Mouse (Mus musculus) heart, embryonic 14.5 days (tissue): Measurements from ENCODE around the gene Arhgef26. TPM values are rescaled to one million over a fixed set of nuclear protein-coding genes. Genes with fewer than 3 reads are reported as not detected.

Source experiments
- ATAC-seq: fragments of 200-750 bp; cut with Nextera tagmentation; 2 replicates; pipeline ENCODE4 v1.8.0; 2017; ENCODE audit warnings: low read depth, moderate TSS enrichment; ENCODE audit not compliant: insufficient number of reproducible peaks, insufficient read depth, low FRiP score
- H3K27ac ChIP-seq, 2 experiments: fragments of 200-500 bp in 1 of 2; fragments of 300-500 bp in 1 of 2; sonication (generic) in 1 of 2; replicated peaks in 1 of 2; 2 replicates each; pipeline ENCODE4 v1.5.1; 2012 to 2014; ENCODE audit warnings: low read depth in 2 of 2, low read length in 2 of 2, control low read depth in 1 of 2, mild to moderate bottlenecking in 1 of 2, mixed read lengths in 1 of 2; ENCODE audit not compliant: control insufficient read depth in 1 of 2, insufficient read depth in 1 of 2
- H3K27me3 ChIP-seq: fragments of 300-500 bp; sonication (generic); 2 replicates; pipeline ENCODE4 v1.6.1; 2014; ENCODE audit warnings: mild to moderate bottlenecking, low read length, control low read depth; ENCODE audit not compliant: control insufficient read depth, insufficient read depth
- H3K36me3 ChIP-seq: fragments of 300-500 bp; sonication (generic); 2 replicates; pipeline ENCODE4 v1.6.1; 2014; ENCODE audit warnings: mild to moderate bottlenecking, control low read depth, low read length, mixed read lengths; ENCODE audit not compliant: control insufficient read depth, insufficient read depth
- H3K4me1 ChIP-seq, 2 experiments: fragments of 200-500 bp in 1 of 2; fragments of 300-500 bp in 1 of 2; sonication (generic) in 1 of 2; 2 replicates each; pipeline ENCODE4 v1.6.1; 2012 to 2014; ENCODE audit warnings: low read length in 2 of 2, control low read depth in 1 of 2, mixed read lengths in 1 of 2; ENCODE audit not compliant: control insufficient read depth in 2 of 2, insufficient read depth in 2 of 2
- H3K4me2 ChIP-seq: fragments of 300-500 bp; sonication (generic); 2 replicates; pipeline ENCODE4 v1.6.1; 2014; ENCODE audit warnings: mild to moderate bottlenecking, low read length
- H3K4me3 ChIP-seq, 2 experiments: fragments of 200-500 bp in 1 of 2; fragments of 300-500 bp in 1 of 2; sonication (generic) in 1 of 2; 2 replicates each; pipeline ENCODE4 v1.5.1; 2012 to 2014; ENCODE audit warnings: low read length in 2 of 2, mild to moderate bottlenecking in 2 of 2, control low read depth in 1 of 2, low read depth in 1 of 2, moderate library complexity in 1 of 2; ENCODE audit not compliant: control insufficient read depth in 1 of 2, insufficient read depth in 1 of 2
- H3K9ac ChIP-seq: fragments of 300-500 bp; sonication (generic); 2 replicates; pipeline ENCODE4 v1.6.1; 2014; ENCODE audit warnings: mild to moderate bottlenecking, low read length
- H3K9me3 ChIP-seq: fragments of 300-500 bp; sonication (generic); 2 replicates; pipeline ENCODE4 v1.6.1; 2016; ENCODE audit warnings: low read length, control low read depth; ENCODE audit not compliant: control insufficient read depth
- WGBS: fragments of 180-500 bp; shearing (Covaris S2); extraction: QIAGEN DNeasy Blood & Tissue Kit; methylation state at CpG from one replicate; pipeline ENCODE4 v1.1.7; 2014; 5-methylcytosine and 5-hydroxymethylcytosine counted together
- polyA plus RNA-seq: library from polyadenylated mRNA; unstranded; fragments of >200 nt; fragmentation: Nextera tagmentation; extraction: Ambion mirVana; gene quantifications from 2 replicates; pipeline ENCODE4 v1.2.1, GENCODE M21; 2014

The Arhgef26 gene
- polyA plus RNA-seq, 1 experiment from 2014 or later, result 4.1 TPM

DNA sequence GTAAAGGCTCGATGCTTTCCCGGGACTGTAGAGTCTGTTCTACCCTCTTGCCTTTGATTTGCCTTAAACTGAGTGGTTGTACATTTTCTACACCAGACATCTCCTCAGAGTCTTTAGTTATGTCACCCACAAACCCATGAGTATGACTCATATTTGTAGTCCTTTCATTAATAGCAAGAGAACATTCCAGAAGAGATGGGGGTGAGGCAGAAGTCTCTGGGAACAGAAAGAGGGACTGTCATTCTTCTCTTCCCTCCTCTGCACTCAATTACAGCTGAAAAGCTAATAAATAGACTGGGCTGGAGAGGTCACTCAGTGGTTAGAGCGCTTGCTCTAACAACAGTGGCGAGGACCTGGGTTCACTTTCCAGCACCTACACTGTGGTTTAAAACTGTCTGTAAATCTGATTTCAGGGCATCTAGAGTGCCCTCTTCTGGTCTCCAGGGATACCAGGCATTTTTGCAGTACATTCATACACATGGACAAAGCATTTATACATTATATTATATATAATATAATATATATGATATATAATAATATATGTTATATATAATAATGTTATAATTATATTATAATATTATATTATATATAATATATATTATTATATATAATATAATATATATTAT, 111.8 kb downstream of the Arhgef26 start:
- Histone ChIP-seq H3K27ac (no peak overlapping the region), H3K27me3 (no peaks in the 10 kb centered on the region), H3K4me1 (peaks cover 4 to 5% of the 10 kb centered on the region in 2 experiments; a peak in 3 of 4 replicates), H3K9me3 (no peaks in the 10 kb centered on the region), H3K4me3 (no peak overlapping the region), H3K9ac (no peak overlapping the region), H3K4me2 (no peak overlapping the region), H3K36me3 (0 out of 2 replicates have a peak, but pooled peaks cover 5% of the 10 kb centered on the region)
- WGBS, result 91% methylated on average over 4 of the region's 4 CpGs
- ATAC-seq, result no peak

GRCm38 (mm10) chr3:62452961-62453360, 114.8 kb downstream of the Arhgef26 start:
- no peak overlapping the region for H3K9ac ChIP-seq
- H3K36me3 ChIP-seq, result 0 out of 2 replicates have a peak, but pooled peaks cover 5% of the 10 kb centered on the region
- ATAC-seq, result no peak
- H3K27me3 ChIP-seq, result no peaks in the 10 kb centered on the region
- no peak overlapping the region for H3K4me2 ChIP-seq
- peaks cover 2 to 4% of the 10 kb centered on the region in 2 experiments; a peak in 3 of 4 replicates for H3K4me1 ChIP-seq
- no peaks in the 10 kb centered on the region for H3K9me3 ChIP-seq
- H3K27ac ChIP-seq, result no peak overlapping the region
- 44% methylated on average over 4 of the region's 4 CpGs for WGBS
- no peak overlapping the region for H3K4me3 ChIP-seq

GRCm38 (mm10) chr3:62454096-62454495, 116.0 kb downstream of the Arhgef26 start:
- peaks cover 2 to 4% of the 10 kb centered on the region in 2 experiments; a peak in 3 of 4 replicates for H3K4me1 ChIP-seq
- H3K27me3 ChIP-seq, result no peaks in the 10 kb centered on the region
- H3K4me2 ChIP-seq, result no peak overlapping the region
- H3K4me3 ChIP-seq, result no peak overlapping the region
- WGBS, result 58% methylated on average over 3 of the region's 3 CpGs
- no peaks in the 10 kb centered on the region for H3K36me3 ChIP-seq
- H3K9me3 ChIP-seq, result no peaks in the 10 kb centered on the region
- no peak overlapping the region; a peak in 1 of 4 replicates for H3K27ac ChIP-seq
- ATAC-seq, result no peak
- no peak overlapping the region for H3K9ac ChIP-seq

GRCm38 (mm10) chr3:62455854-62456253, 117.7 kb downstream of the Arhgef26 start:
- Histone ChIP-seq H3K27me3 (no peaks in the 10 kb centered on the region), H3K9ac (no peak overlapping the region), H3K4me2 (no peak overlapping the region), H3K9me3 (no peaks in the 10 kb centered on the region), H3K4me1 (peaks cover 2 to 4% of the 10 kb centered on the region in 2 experiments; a peak in 3 of 4 replicates), H3K36me3 (peaks cover 13% of the 10 kb centered on the region), H3K4me3 (no peak overlapping the region), H3K27ac (no peak overlapping the region)
- no peak for ATAC-seq
- 65% methylated on average over 1 of the region's 1 CpGs for WGBS

DNA sequence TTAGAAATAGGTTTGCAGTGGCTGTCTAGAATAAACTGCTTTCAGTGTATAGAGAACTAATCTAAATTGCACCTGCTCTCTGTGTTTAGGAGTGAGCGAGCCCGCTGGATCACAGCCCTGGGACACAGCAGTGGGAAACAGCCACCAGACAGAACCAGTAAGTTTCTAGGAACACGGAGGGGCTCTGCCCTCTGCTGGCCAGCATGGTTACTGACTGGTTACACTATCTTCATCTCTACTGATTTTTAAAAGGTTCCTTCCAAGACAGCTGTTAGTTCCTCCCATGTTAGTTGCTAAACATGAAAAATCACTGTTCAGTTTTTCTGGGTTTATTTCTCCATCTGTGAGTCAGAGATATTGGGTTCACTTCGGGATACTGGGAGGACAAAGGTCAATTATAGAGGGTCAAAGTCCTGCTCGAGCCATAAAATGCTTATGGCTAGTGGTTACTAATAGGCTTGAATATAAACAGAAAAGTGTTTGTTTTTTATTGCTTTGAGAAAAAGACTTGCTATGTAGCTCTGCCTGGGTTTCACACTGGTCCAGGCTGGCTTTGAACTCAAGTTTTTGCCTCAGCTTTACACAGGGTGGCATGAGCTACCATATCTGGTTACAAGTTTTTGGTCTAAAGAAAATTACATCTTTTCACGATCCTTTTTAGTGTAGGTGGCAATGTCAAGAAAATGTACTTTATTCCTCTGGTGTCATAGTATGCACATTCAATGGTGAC, 120.3 kb downstream of the Arhgef26 start:
- ATAC-seq, result no peak
- no peak overlapping the region for H3K9ac ChIP-seq
- H3K36me3 ChIP-seq, result peaks cover 37% of the 10 kb centered on the region
- H3K9me3 ChIP-seq, result no peaks in the 10 kb centered on the region
- H3K27me3 ChIP-seq, result no peaks in the 10 kb centered on the region
- no peak overlapping the region for H3K4me3 ChIP-seq
- 51% methylated on average over 6 of the region's 6 CpGs for WGBS
- no peak overlapping the region for H3K27ac ChIP-seq
- H3K4me2 ChIP-seq, result no peak overlapping the region
- H3K4me1 ChIP-seq, result no peaks in the 10 kb centered on the region; a peak in 1 of 4 replicates

DNA sequence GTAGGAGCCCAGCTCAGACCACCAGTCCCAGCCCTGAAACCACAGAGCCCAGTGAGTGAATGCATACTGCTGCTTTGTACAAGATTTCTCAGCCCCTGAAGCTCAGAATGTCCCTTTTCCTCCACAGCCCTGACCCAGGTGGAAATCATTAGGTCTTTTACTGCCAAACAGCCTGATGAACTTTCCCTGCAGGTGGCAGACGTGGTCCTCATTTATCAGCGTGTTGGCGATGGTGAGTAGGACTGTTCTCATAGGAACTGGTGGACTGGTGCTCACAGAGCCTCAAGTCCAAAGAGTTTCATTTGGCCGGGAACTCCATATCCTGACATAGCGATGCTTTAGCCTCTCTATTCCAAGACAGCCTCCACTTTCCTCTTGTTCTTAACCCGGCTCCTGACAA, 121.3 kb downstream of the Arhgef26 start:
- Histone ChIP-seq H3K4me1 (no peaks in the 10 kb centered on the region), H3K27ac (no peak overlapping the region), H3K27me3 (no peaks in the 10 kb centered on the region), H3K4me3 (no peak overlapping the region), H3K36me3 (peaks cover 48% of the 10 kb centered on the region), H3K4me2 (no peak overlapping the region), H3K9ac (no peak overlapping the region), H3K9me3 (no peaks in the 10 kb centered on the region)
- ATAC-seq, result no peak
- WGBS, result 79% methylated on average over 6 of the region's 6 CpGs

DNA sequence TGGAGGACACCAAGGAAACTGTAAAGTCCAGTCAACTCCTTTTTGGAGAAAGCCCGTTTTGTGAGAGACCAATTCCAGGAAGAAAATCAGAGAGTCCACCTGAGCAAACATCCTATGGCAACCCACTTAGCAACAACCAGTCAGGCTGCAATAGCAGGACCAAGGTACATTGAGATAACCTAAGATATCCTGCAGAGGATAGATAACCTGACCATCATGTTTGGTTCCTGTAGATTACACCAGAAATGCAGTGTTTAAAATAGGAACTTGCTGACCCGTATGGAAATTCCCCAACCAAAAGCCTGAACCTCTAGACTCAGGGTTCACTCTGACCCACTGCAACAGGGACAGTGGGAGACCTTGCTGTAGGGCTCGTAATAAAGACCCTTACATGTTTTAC, 126.1 kb downstream of the Arhgef26 start:
- no peak overlapping the region for H3K27ac ChIP-seq
- no peak overlapping the region for H3K4me3 ChIP-seq
- H3K36me3 ChIP-seq, result peaks cover 90% of the 10 kb centered on the region
- no peaks in the 10 kb centered on the region for H3K4me1 ChIP-seq
- 50% methylated on average over 3 of the region's 3 CpGs for WGBS
- no peak overlapping the region for H3K9ac ChIP-seq
- no peaks in the 10 kb centered on the region for H3K9me3 ChIP-seq
- no peak for ATAC-seq
- no peaks in the 10 kb centered on the region for H3K27me3 ChIP-seq
- no peak overlapping the region for H3K4me2 ChIP-seq
